Mouse (Mus musculus): ENCODE data around the gene Slc4a1.

- TF ChIP-seq POLR2A (IDR thresholded peaks at IDR 0.05; ENCODE audit: borderline replicate concordance, insufficient read depth, low read length) (no peak), CTCF (IDR thresholded peaks at IDR 0.05; ENCODE audit: borderline replicate concordance, insufficient read depth, low read depth, low read length) (no peak)
Measured at GRCm38 (mm10) chr11:102415034-102415802, 49.2 kb upstream of the Slc4a1 start.
